Mouse (Mus musculus): ENCODE results near the gene Fbxl16.

The Fbxl16 gene

GRCm38 (mm10) chr17:25808789-25809605, at the start of gene Fbxl16:
Gene Fbxl16, plus strand, starts transcription at chr17:25809085.
- peak; percentile 60 to 83 for DNase-seq

GRCm38 (mm10) chr17:25760148-25760547, 48.7 kb upstream of the Fbxl16 start:
- DNase-seq: no peak

- peak in 1 of 2 experiments; percentile 50 for DNase-seq
These were observed 47.3 kb upstream of the Fbxl16 start for GRCm38 (mm10) chr17:25761561-25761970.

- no peak for DNase-seq
These were observed 46.3 kb upstream of the Fbxl16 start for GRCm38 (mm10) chr17:25762591-25762990.

GRCm38 (mm10) chr17:25765886-25766285, 43.0 kb upstream of the Fbxl16 start:
- DNase-seq: no peak

GRCm38 (mm10) chr17:25769331-25769730, 39.6 kb upstream of the Fbxl16 start:
- no peak for DNase-seq

- peak; percentile 96 to 98 for DNase-seq
These were observed 35.2 kb upstream of the Fbxl16 start, which contains the start of gene Narfl for GRCm38 (mm10) chr17:25773549-25774120. Gene Narfl, plus strand, starts transcription at chr17:25773776.

- DNase-seq: peak in 1 of 2 experiments; percentile 17
These were observed 33.4 kb upstream of the Fbxl16 start for GRCm38 (mm10) chr17:25775318-25776062.

- DNase-seq: no peak
These were observed 30.9 kb upstream of the Fbxl16 start for GRCm38 (mm10) chr17:25777948-25778347.

- DNase-seq: no peak
These were observed 27.5 kb upstream of the Fbxl16 start for GRCm38 (mm10) chr17:25781339-25781738.

- no peak for DNase-seq
These were observed 25.8 kb upstream of the Fbxl16 start for GRCm38 (mm10) chr17:25783086-25783485.

- DNase-seq: peak in 1 of 2 experiments; percentile 21
These were observed 24.9 kb upstream of the Fbxl16 start for GRCm38 (mm10) chr17:25783861-25784574.

GRCm38 (mm10) chr17:25785281-25785745, 23.6 kb upstream of the Fbxl16 start, which contains the start of gene Haghl:
Gene Haghl, minus strand, starts transcription at chr17:25785673.
- DNase-seq: peak; percentile 95

GRCm38 (mm10) chr17:25786280-25786679, 22.6 kb upstream of the Fbxl16 start, which contains the start of gene Ccdc78:
Gene Ccdc78, plus strand, starts transcription at chr17:25786580.
- DNase-seq: no peak

- peak in 1 of 2 experiments; percentile 18 for DNase-seq
These were observed 21.9 kb upstream of the Fbxl16 start for GRCm38 (mm10) chr17:25786781-25787504.

- DNase-seq: peak in 1 of 2 experiments; percentile 31
These were observed 17.5 kb upstream of the Fbxl16 start for GRCm38 (mm10) chr17:25791320-25791842.

- peak; percentile 92 to 93 for DNase-seq
These were observed 16.9 kb upstream of the Fbxl16 start for GRCm38 (mm10) chr17:25791843-25792527.

- DNase-seq: peak; percentile 89 to 92
These were observed 16.3 kb upstream of the Fbxl16 start, which contains the start of gene Fam173a for GRCm38 (mm10) chr17:25792615-25793014. Gene Fam173a, minus strand, starts transcription at chr17:25792901.

- peak in 1 of 2 experiments; percentile 15 for DNase-seq
These were observed 14.7 kb upstream of the Fbxl16 start for GRCm38 (mm10) chr17:25794197-25794596.

- DNase-seq: no peak
These were observed 13.9 kb upstream of the Fbxl16 start for GRCm38 (mm10) chr17:25794998-25795397.

Measured in lung, postnatal 4 days (tissue).